Mouse (Mus musculus) embryonic facial prominence, embryonic 14.5 days (tissue): ENCODE results near the gene Abcc4. TPM values are rescaled to one million over a fixed set of nuclear protein-coding genes. Genes with fewer than 3 reads are reported as not detected.

Experiments used
- ATAC-seq: fragments of 200-750 bp; cut with Nextera tagmentation; 2 replicates; pipeline ENCODE4 v1.8.0; 2017; ENCODE audit warnings: low read depth, moderate number of reproducible peaks, moderate TSS enrichment
- DNase-seq: peaks from one replicate; pipeline ENCODE4 v3.0.0-alpha.2; 2015; ENCODE audit warnings: low spot score
- H3K27ac ChIP-seq: fragments of 300-500 bp; sonication (generic); replicated peaks from 2 replicates; pipeline ENCODE4 v1.5.1; 2014; ENCODE audit warnings: low read depth, mild to moderate bottlenecking, low read length, moderate library complexity
- H3K27me3 ChIP-seq: fragments of 300-500 bp; sonication (generic); replicated peaks from 2 replicates; pipeline ENCODE4 v1.6.1; 2014; ENCODE audit warnings: low read length; ENCODE audit not compliant: control insufficient read depth, insufficient read depth
- H3K36me3 ChIP-seq: fragments of 300-500 bp; sonication (generic); 2 replicates; pipeline ENCODE4 v1.6.1; 2014; ENCODE audit warnings: low read length, mixed read lengths; ENCODE audit not compliant: control insufficient read depth, insufficient read depth
- H3K4me1 ChIP-seq: fragments of 300-500 bp; sonication (generic); 2 replicates; pipeline ENCODE4 v1.6.1; 2014; ENCODE audit warnings: antibody characterized with exemption, low read length; ENCODE audit not compliant: control insufficient read depth, insufficient read depth
- H3K4me2 ChIP-seq: fragments of 300-500 bp; sonication (generic); 2 replicates; pipeline ENCODE4 v1.6.1; 2014; ENCODE audit warnings: low read depth, mild to moderate bottlenecking, low read length, moderate library complexity, mixed read lengths
- H3K4me3 ChIP-seq: fragments of 300-500 bp; sonication (generic); 2 replicates; pipeline ENCODE4 v1.5.1; 2014; ENCODE audit warnings: low read depth, mild to moderate bottlenecking, low read length
- H3K9ac ChIP-seq: fragments of 300-500 bp; sonication (generic); 2 replicates; pipeline ENCODE4 v1.6.1; 2014; ENCODE audit warnings: low read depth, mild to moderate bottlenecking, low read length, moderate library complexity, mixed read lengths
- H3K9me3 ChIP-seq: fragments of 300-500 bp; sonication (generic); 2 replicates; pipeline ENCODE4 v1.6.1; 2016; ENCODE audit warnings: low read length; ENCODE audit not compliant: control insufficient read depth
- WGBS: fragments of 180-500 bp; shearing (Covaris S2); extraction: QIAGEN DNeasy Blood & Tissue Kit; methylation state at CpG from one replicate; pipeline ENCODE4 v1.1.7; 2014; 5-methylcytosine and 5-hydroxymethylcytosine counted together
- polyA plus RNA-seq: library from polyadenylated mRNA; unstranded; fragments of >200 nt; fragmentation: Nextera tagmentation; extraction: Ambion mirVana; gene quantifications from 2 replicates; pipeline ENCODE4 v1.2.1, GENCODE M21; 2014

Abcc4 gene
- polyA plus RNA-seq, 1 experiment from 2014 or later = 3.4 TPM

GRCm38 (mm10) chr14:118476329-118476728 lies 229.7 kb downstream of the Abcc4 start:
- H3K36me3 ChIP-seq = no peaks in the 10 kb centered on the region
- H3K9me3 ChIP-seq = 0 out of 2 replicates have a peak, but pooled peaks cover 6% of the 10 kb centered on the region
- H3K27me3 ChIP-seq = peaks cover 21% of the 10 kb centered on the region
- 81% methylated on average over 3 of the region's 3 CpGs for WGBS
- peaks cover 4% of the 10 kb centered on the region; the same call in 1 of the 2 replicates for H3K4me1 ChIP-seq
- DNase-seq (no peak), ATAC-seq (no peak)
- no peak overlapping the region for H3K9ac ChIP-seq
- H3K27ac ChIP-seq = no peak overlapping the region
- H3K4me3 ChIP-seq = no peak overlapping the region
- no peak overlapping the region for H3K4me2 ChIP-seq

GRCm38 (mm10) chr14:118475100-118475454 lies 230.9 kb downstream of the Abcc4 start:
- 0 out of 2 replicates have a peak, but pooled peaks have one; percentile 10 for ATAC-seq
- Histone ChIP-seq H3K27me3 (peaks cover 23% of the 10 kb centered on the region), H3K36me3 (no peaks in the 10 kb centered on the region), H3K4me2 (peak overlapping the region; percentile 97; the same call in 1 of the 2 replicates), H3K4me1 (peaks cover 4% of the 10 kb centered on the region; the same call in 1 of the 2 replicates), H3K9ac (no peak overlapping the region), H3K27ac (no peak overlapping the region), H3K4me3 (no peak overlapping the region), H3K9me3 (0 out of 2 replicates have a peak, but pooled peaks cover 8% of the 10 kb centered on the region)
- DNase-seq = no peak
- WGBS = 51% methylated on average over 7 of the region's 7 CpGs

- Histone ChIP-seq H3K4me1 (peaks cover 4% of the 10 kb centered on the region; the same call in 1 of the 2 replicates), H3K4me3 (peak overlapping the region; percentile 53), H3K9ac (peak overlapping the region; percentile 58), H3K9me3 (0 out of 2 replicates have a peak, but pooled peaks cover 8% of the 10 kb centered on the region), H3K4me2 (peak overlapping the region; percentile 97), H3K27ac (no peak overlapping the region), H3K36me3 (no peaks in the 10 kb centered on the region), H3K27me3 (peaks cover 23% of the 10 kb centered on the region)
- peak; percentile 90 for ATAC-seq
- DNase-seq = peak; percentile 83
- WGBS = 17% methylated on average over 26 of the region's 26 CpGs
These were observed 231.6 kb downstream of the Abcc4 start for GRCm38 (mm10) chr14:118474226-118475099.

GRCm38 (mm10) chr14:118473831-118474193 lies 232.2 kb downstream of the Abcc4 start:
- Histone ChIP-seq H3K4me3 (peak overlapping the region; percentile 53), H3K4me1 (peaks cover 4% of the 10 kb centered on the region; the same call in 1 of the 2 replicates), H3K36me3 (no peaks in the 10 kb centered on the region), H3K27me3 (peaks cover 23% of the 10 kb centered on the region), H3K9me3 (0 out of 2 replicates have a peak, but pooled peaks cover 8% of the 10 kb centered on the region), H3K4me2 (peak overlapping the region; percentile 97), H3K27ac (no peak overlapping the region), H3K9ac (peak overlapping the region; percentile 58)
- ATAC-seq (peak; percentile 73), DNase-seq (peak; percentile 58)
- WGBS = under 1% methylated on average over 18 of the region's 37 CpGs

GRCm38 (mm10) chr14:118473188-118473830 lies 232.7 kb downstream of the Abcc4 start:
- Histone ChIP-seq H3K4me2 (peak overlapping the region; percentile 97), H3K9ac (peak overlapping the region; percentile 58), H3K36me3 (no peaks in the 10 kb centered on the region), H3K27me3 (peaks cover 23% of the 10 kb centered on the region), H3K4me1 (peaks cover 4% of the 10 kb centered on the region; the same call in 1 of the 2 replicates), H3K4me3 (peak overlapping the region; percentile 53), H3K27ac (no peak overlapping the region), H3K9me3 (0 out of 2 replicates have a peak, but pooled peaks cover 8% of the 10 kb centered on the region)
- DNase-seq (peak; percentile 45), ATAC-seq (0 out of 2 replicates have a peak, but pooled peaks have one; percentile 20)
- 15% methylated on average over 20 of the region's 20 CpGs for WGBS

GRCm38 (mm10) chr14:118465331-118465730 lies 240.7 kb downstream of the Abcc4 start:
- Histone ChIP-seq H3K36me3 (no peaks in the 10 kb centered on the region), H3K27ac (no peak overlapping the region), H3K4me3 (no peak overlapping the region), H3K27me3 (no peaks in the 10 kb centered on the region), H3K4me2 (no peak overlapping the region), H3K9me3 (no peaks in the 10 kb centered on the region), H3K9ac (no peak overlapping the region), H3K4me1 (no peaks in the 10 kb centered on the region)
- WGBS = 86% methylated on average over 2 of the region's 2 CpGs
- no peak for DNase-seq
- no peak for ATAC-seq

- Histone ChIP-seq H3K27ac (no peak overlapping the region), H3K4me1 (no peaks in the 10 kb centered on the region), H3K4me3 (no peak overlapping the region), H3K4me2 (no peak overlapping the region), H3K27me3 (no peaks in the 10 kb centered on the region), H3K36me3 (no peaks in the 10 kb centered on the region), H3K9ac (no peak overlapping the region), H3K9me3 (no peaks in the 10 kb centered on the region)
- no peak for ATAC-seq
- WGBS = 89% methylated on average over 3 of the region's 3 CpGs
- DNase-seq = no peak
These were observed 241.6 kb downstream of the Abcc4 start for GRCm38 (mm10) chr14:118464401-118464800.

- ATAC-seq (no peak), DNase-seq (no peak)
- no peaks in the 10 kb centered on the region for H3K27me3 ChIP-seq
- no peak overlapping the region for H3K4me2 ChIP-seq
- WGBS = 54% methylated on average over 4 of the region's 4 CpGs
- H3K4me3 ChIP-seq = no peak overlapping the region
- no peak overlapping the region for H3K27ac ChIP-seq
- H3K9me3 ChIP-seq = no peaks in the 10 kb centered on the region
- no peak overlapping the region for H3K9ac ChIP-seq
- H3K4me1 ChIP-seq = no peaks in the 10 kb centered on the region
- no peaks in the 10 kb centered on the region for H3K36me3 ChIP-seq
These were observed 253.4 kb downstream of the Abcc4 start for GRCm38 (mm10) chr14:118452572-118452971.
